Mouse (Mus musculus) megakaryocyte, embryonic 14.5 days (primary cell): Measurements from ENCODE around the gene Pik3c2g. TPM values are rescaled to one million over a fixed set of nuclear protein-coding genes. Genes with fewer than 3 reads are reported as not detected.

Experiments used
- H3K27me3 ChIP-seq: replicated peaks from 2 replicates; pipeline ENCODE3; 2012; ENCODE audit warnings: inconsistent platforms
- H3K36me3 ChIP-seq: replicated peaks from 2 replicates; pipeline ENCODE3; 2012; ENCODE audit warnings: low read length, inconsistent platforms, mixed read lengths
- H3K4me1 ChIP-seq: 2 replicates; pipeline ENCODE4 v1.6.1; 2012; ENCODE audit warnings: inconsistent platforms
- H3K4me3 ChIP-seq: replicated peaks from 2 replicates; pipeline ENCODE3; 2012; ENCODE audit warnings: moderate library complexity, mild to moderate bottlenecking, inconsistent platforms
- H3K9me3 ChIP-seq: 2 replicates; pipeline ENCODE4 v1.6.1; 2012; ENCODE audit warnings: inconsistent platforms
- FLI1 ChIP-seq: IDR thresholded peaks from 2 replicates; pipeline ENCODE4 v1.6.1; 2012; ENCODE audit warnings: low read length, inconsistent platforms, mixed read lengths
- GATA1 ChIP-seq: IDR thresholded peaks from 3 replicates; pipeline ENCODE4 v1.6.1; 2012; ENCODE audit warnings: mixed read lengths, low read length, inconsistent platforms, borderline replicate concordance
- polyA plus RNA-seq: library from polyadenylated mRNA; stranded (reverse); fragments of >175 nt; gene quantifications from 2 replicates; pipeline ENCODE4 v1.2.3, GENCODE M21; 2012; ENCODE audit warnings: low replicate concordance; ENCODE audit not compliant: insufficient read depth

Gene Pik3c2g
- not detected in 2 replicates for polyA plus RNA-seq

DNA sequence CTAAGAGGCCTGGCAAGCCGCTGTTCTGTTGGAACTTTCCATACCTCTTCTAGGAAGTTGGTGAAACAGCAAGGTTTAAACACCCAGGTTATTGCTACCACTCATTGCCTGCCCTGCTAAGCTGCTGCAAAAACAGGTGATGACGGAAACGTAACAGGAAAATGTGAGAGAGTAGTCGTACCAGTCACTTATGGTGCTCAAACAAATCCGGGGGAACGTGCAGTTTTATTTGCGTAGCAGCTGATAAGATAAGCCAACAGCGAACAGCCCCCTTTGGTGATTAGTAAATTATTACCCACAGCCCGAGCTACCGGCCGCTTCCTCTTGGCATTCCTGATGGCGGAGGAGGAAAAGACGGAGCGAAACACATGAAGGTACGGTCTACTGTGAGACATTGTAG lies at the start of gene Pik3c2g:
Pik3c2g (plus strand) TSS at position 330 of the 400 bp plus-strand sequence.
- no peaks in the 10 kb centered on the region for H3K9me3 ChIP-seq
- H3K4me3 ChIP-seq = no peak within 1 kb of the TSS
- H3K27me3 ChIP-seq = no peaks in the 10 kb centered on the region
- no peaks in the 10 kb centered on the region for H3K36me3 ChIP-seq
- no peaks in the 10 kb centered on the region for H3K4me1 ChIP-seq
- TF ChIP-seq FLI1 (no peak), GATA1 (no peak)

DNA sequence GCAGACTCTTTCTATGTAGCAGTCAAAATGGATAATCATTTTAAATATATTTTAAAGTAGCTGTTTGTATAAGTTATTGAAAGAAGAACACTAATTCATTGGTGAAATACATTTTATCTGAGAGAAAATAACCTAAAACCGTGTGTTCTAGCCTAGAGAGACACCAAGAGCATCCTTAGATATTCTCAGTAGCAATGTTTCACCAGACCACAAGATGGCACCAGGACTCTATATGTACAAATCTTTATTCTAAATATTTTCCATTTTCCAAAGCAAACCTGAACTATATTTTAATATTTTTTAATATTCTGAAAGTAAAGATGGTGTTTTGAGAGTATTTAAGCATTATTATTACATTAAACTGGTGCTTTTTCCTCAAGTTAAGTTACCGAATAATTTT lies 48.6 kb upstream of the Pik3c2g start:
- Histone ChIP-seq H3K4me3 (no peak overlapping the region), H3K36me3 (no peaks in the 10 kb centered on the region), H3K4me1 (no peaks in the 10 kb centered on the region), H3K9me3 (0 out of 2 replicates have a peak, but pooled peaks cover 6% of the 10 kb centered on the region), H3K27me3 (no peaks in the 10 kb centered on the region)
- no peak for TF ChIP-seq GATA1
- TF ChIP-seq FLI1 = no peak

DNA sequence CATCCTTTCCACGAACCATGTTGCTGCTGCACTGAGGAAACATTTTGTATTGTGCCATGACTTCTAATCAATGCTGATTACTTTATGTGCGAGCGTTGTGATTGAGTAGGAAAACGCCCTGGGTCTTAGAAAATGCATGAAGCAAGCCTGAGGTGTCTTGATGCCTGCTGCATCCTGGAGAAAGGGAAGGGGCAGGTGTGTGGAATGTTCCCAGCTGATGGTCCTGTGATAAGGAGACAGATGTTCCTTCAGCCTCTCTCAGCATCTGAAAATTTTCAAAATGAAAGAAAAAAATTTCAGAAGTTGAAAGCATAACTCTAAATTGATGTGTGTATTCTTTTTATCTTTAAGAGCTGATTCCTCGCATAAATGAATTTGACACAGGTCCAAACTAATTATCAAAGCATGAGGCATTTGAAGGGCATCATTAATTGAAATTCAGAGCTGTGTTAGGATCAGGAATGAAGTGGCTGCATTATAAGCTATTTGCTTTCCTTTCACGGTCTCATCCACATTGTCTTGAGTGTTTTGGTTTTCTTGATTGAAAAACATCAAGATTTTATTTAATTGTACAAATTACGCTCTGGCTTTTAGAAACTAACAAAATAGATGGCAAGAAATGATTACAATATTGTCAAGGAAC lies 31.4 kb upstream of the Pik3c2g start:
- Histone ChIP-seq H3K27me3 (no peaks in the 10 kb centered on the region), H3K36me3 (no peaks in the 10 kb centered on the region), H3K9me3 (peaks cover 6% of the 10 kb centered on the region; the same call in 1 of the 2 replicates), H3K4me3 (no peak overlapping the region), H3K4me1 (no peaks in the 10 kb centered on the region)
- no peak for TF ChIP-seq GATA1
- TF ChIP-seq FLI1 = no peak

DNA sequence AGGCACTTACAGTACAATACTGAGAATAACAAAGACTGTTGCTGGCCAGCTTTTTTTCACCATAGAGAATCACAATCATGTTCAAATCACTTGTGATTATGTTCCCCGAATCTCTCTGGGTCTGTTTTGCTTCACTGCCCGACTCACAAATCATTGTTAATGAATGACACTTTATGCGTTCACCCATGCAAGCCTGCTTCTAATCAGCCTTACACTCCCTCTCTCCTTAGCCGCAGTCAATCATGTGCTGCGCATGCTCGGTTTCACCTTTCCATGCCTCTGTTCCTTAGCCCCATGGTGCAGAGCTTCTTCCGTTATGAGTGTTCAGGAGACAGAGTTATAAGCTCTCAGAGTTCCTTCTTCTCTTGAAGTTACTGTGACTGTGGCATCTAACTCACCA lies 17.8 kb upstream of the Pik3c2g start:
- Histone ChIP-seq H3K36me3 (no peaks in the 10 kb centered on the region), H3K9me3 (peaks cover 16% of the 10 kb centered on the region), H3K4me1 (no peaks in the 10 kb centered on the region), H3K4me3 (no peak overlapping the region), H3K27me3 (no peaks in the 10 kb centered on the region)
- TF ChIP-seq FLI1 (no peak), GATA1 (no peak)

DNA sequence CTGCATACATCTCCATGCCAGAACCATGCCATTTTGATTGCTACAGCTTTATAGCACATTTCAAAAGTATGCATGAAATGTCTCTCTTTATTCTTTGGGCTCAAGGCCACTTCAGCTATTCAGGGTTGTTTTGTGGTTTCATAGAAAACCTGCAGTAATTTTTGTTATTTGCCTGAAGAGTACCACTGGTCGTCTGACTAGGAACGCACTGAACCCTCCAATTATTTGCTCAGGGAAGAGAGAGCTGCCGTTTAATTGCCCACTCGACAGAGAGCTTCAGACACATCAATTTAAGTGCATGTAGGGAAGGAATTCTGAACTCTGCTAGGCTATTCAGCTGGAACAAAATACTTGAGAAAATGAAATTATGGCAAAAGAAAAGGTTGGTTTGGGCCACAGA lies 11.2 kb upstream of the Pik3c2g start:
- H3K4me1 ChIP-seq = no peaks in the 10 kb centered on the region
- no peaks in the 10 kb centered on the region for H3K27me3 ChIP-seq
- H3K4me3 ChIP-seq = no peak overlapping the region
- TF ChIP-seq GATA1 (no peak), FLI1 (no peak)
- no peaks in the 10 kb centered on the region for H3K36me3 ChIP-seq
- peaks cover 21% of the 10 kb centered on the region for H3K9me3 ChIP-seq

DNA sequence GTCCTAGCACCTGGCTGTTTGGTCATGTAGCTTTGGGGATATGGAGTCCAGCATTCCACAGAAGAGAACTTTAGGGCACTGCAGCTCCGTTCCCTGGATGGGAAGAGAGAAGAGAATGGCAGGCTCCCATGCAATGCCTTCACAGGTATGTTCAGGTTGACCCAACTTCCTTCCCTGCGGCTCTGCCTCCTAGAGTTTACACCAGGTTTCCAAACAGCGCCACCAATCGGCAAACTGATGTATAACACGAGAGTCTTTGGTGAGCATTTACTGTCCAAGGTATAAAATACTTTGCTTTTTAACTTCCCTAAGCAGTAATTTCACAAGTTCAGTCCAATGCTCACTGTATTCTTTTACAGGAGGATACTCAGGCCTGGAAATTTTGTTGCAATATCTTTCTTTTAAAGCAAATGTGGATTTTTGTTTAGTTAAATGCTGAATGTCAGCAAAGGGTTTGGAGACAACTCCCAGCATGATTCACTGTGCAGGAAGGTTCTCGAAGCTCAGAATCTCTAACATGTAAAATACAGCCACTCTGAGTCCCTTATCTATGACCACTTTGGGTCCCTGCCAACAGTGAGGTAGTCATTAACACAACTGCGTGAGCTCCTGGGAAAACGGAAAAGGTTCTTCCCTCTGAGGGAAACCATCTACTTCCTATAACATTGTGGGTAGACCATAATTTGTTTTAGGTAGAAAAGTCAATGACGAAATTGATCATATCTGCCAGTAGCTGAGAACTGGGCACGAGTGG lies 10.6 kb upstream of the Pik3c2g start:
- no peak overlapping the region for H3K4me3 ChIP-seq
- H3K36me3 ChIP-seq = no peaks in the 10 kb centered on the region
- no peaks in the 10 kb centered on the region for H3K27me3 ChIP-seq
- peaks cover 21% of the 10 kb centered on the region for H3K9me3 ChIP-seq
- H3K4me1 ChIP-seq = no peaks in the 10 kb centered on the region
- TF ChIP-seq FLI1 = no peak
- no peak for TF ChIP-seq GATA1

DNA sequence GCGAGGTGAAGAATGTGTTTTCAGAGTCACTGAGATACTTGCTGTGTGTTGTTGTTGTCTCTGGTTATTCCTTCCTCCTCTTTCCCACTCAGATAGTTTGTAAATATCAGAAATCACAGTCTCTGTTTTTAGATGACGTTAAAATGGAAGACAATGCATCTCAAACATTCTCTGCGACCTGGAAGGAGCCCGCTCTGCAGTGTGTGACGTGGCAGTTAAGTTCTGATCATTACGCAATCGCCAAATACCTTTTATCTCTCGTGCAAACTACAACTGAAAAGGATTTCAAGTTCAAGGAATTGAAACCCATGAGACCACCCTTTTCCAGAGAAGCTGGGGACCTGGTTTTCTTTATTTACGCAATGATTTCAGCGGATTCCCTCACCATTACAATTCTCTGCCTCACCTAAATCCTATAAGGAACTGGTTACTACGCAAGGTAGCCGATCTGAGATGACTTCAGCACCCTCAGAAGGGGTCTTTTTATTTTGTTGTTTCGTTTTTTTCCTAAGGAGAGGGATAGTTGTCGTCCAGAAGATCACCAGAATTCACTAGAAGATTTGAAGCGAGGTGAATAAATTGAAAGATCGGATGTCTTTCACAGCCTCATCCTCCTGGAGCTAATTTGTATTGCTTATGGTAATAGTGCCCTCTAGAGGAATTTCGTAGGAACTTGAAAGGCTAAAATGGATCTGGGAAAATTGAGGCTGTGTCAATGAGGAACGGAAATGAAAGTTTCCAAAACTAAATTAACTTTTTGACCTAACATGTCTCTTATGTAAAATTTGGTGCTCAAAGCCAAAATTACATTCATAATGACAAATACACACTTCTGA lies 9.8 kb upstream of the Pik3c2g start:
- no peak for TF ChIP-seq FLI1
- TF ChIP-seq GATA1 = no peak
- Histone ChIP-seq H3K36me3 (no peaks in the 10 kb centered on the region), H3K4me1 (no peaks in the 10 kb centered on the region), H3K4me3 (no peak overlapping the region), H3K9me3 (peaks cover 18% of the 10 kb centered on the region), H3K27me3 (no peaks in the 10 kb centered on the region)

DNA sequence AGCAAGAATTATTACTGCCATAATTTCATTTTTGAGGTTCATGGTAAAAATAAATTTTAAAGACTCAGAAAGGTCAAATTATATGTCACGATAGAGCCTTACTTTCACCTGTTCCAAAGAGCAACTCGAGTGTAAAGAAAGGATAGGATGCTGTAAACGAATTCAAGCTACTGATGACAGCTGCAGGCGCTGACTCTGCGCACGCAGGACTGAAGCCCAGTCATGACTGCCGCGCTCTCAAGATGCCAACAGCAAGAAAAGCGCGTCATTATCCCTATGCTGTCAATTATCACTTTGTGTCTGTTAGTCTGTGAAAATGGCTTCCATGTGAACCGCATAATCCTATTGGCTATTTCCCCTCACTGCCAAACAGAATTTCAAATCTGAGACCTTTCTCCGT lies 457 bp downstream of the Pik3c2g start:
- H3K36me3 ChIP-seq = no peaks in the 10 kb centered on the region
- no peak overlapping the region for H3K4me3 ChIP-seq
- H3K27me3 ChIP-seq = no peaks in the 10 kb centered on the region
- no peak for TF ChIP-seq GATA1
- TF ChIP-seq FLI1 = no peak
- no peaks in the 10 kb centered on the region for H3K9me3 ChIP-seq
- H3K4me1 ChIP-seq = no peaks in the 10 kb centered on the region

DNA sequence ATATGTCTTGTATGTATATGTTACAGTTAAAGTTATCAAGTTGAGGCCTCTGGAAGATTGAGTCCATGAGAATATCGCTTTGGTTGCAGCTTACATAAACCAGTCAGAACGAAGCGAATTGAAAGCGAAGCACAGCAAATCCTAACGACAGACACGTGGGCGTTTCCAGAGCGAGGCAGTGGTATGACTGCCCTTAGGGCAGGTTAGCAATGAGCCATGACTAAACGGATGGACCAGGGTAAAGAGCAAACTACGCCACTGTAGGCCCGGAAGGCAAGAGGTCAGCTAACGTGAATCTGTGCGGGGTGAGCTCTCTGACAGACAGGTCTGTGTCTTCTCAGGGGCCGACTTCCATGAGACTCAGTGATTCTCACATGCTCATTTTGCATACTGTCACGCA lies 1.4 kb downstream of the Pik3c2g start:
- H3K4me1 ChIP-seq = no peaks in the 10 kb centered on the region
- H3K9me3 ChIP-seq = no peaks in the 10 kb centered on the region
- no peaks in the 10 kb centered on the region for H3K27me3 ChIP-seq
- H3K4me3 ChIP-seq = no peak overlapping the region
- no peak for TF ChIP-seq GATA1
- TF ChIP-seq FLI1 = no peak
- H3K36me3 ChIP-seq = no peaks in the 10 kb centered on the region
